Mouse (Mus musculus) embryonic facial prominence, embryonic 14.5 days (tissue): ENCODE results near the gene Srcin1. TPM values are rescaled to one million over a fixed set of nuclear protein-coding genes. Genes with fewer than 3 reads are reported as not detected.
A peak's percentile ranks its signal among the peaks of the same experiment; 100 is the strongest.

Experiments
- ATAC-seq: fragments of 200-750 bp; cut with Nextera tagmentation; 2 replicates; pipeline ENCODE4 v1.8.0; 2017; ENCODE audit warnings: low read depth, moderate number of reproducible peaks, moderate TSS enrichment
- DNase-seq: peaks from one replicate; pipeline ENCODE4 v3.0.0-alpha.2; 2015; ENCODE audit warnings: low spot score
- H3K27ac ChIP-seq: fragments of 300-500 bp; sonication (generic); replicated peaks from 2 replicates; pipeline ENCODE4 v1.5.1; 2014; ENCODE audit warnings: low read depth, mild to moderate bottlenecking, low read length, moderate library complexity
- H3K27me3 ChIP-seq: fragments of 300-500 bp; sonication (generic); replicated peaks from 2 replicates; pipeline ENCODE4 v1.6.1; 2014; ENCODE audit warnings: low read length; ENCODE audit not compliant: control insufficient read depth, insufficient read depth
- H3K36me3 ChIP-seq: fragments of 300-500 bp; sonication (generic); 2 replicates; pipeline ENCODE4 v1.6.1; 2014; ENCODE audit warnings: low read length, mixed read lengths; ENCODE audit not compliant: control insufficient read depth, insufficient read depth
- H3K4me1 ChIP-seq: fragments of 300-500 bp; sonication (generic); 2 replicates; pipeline ENCODE4 v1.6.1; 2014; ENCODE audit warnings: antibody characterized with exemption, low read length; ENCODE audit not compliant: control insufficient read depth, insufficient read depth
- H3K4me2 ChIP-seq: fragments of 300-500 bp; sonication (generic); 2 replicates; pipeline ENCODE4 v1.6.1; 2014; ENCODE audit warnings: low read depth, mild to moderate bottlenecking, low read length, moderate library complexity, mixed read lengths
- H3K4me3 ChIP-seq: fragments of 300-500 bp; sonication (generic); 2 replicates; pipeline ENCODE4 v1.5.1; 2014; ENCODE audit warnings: low read depth, mild to moderate bottlenecking, low read length
- H3K9ac ChIP-seq: fragments of 300-500 bp; sonication (generic); 2 replicates; pipeline ENCODE4 v1.6.1; 2014; ENCODE audit warnings: low read depth, mild to moderate bottlenecking, low read length, moderate library complexity, mixed read lengths
- H3K9me3 ChIP-seq: fragments of 300-500 bp; sonication (generic); 2 replicates; pipeline ENCODE4 v1.6.1; 2016; ENCODE audit warnings: low read length; ENCODE audit not compliant: control insufficient read depth
- WGBS: fragments of 180-500 bp; shearing (Covaris S2); extraction: QIAGEN DNeasy Blood & Tissue Kit; methylation state at CpG from one replicate; pipeline ENCODE4 v1.1.7; 2014; 5-methylcytosine and 5-hydroxymethylcytosine counted together
- polyA plus RNA-seq: library from polyadenylated mRNA; unstranded; fragments of >200 nt; fragmentation: Nextera tagmentation; extraction: Ambion mirVana; gene quantifications from 2 replicates; pipeline ENCODE4 v1.2.1, GENCODE M21; 2014

Gene Srcin1
- polyA plus RNA-seq, 1 experiment from 2014 or later: 1.6 TPM

DNA sequence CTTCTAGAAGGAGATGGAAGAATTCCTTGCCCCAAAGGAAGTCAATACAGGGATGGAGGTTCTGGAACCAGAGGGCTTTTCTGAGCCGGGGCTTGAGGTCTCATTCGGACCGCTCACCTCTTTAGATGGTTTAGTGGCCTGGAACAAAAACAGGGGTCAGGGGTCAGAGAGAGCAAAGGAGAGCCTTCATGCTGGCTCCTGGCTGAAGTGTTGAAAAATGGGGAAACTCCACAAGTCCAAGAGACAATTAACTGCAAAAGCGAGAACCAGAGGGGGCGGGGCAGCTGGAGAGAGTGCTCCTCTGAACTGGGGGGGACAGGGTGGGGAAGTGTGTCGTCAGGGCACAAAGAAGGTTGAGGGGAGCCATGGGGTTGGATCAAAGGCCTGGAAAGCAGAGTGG is 63.5 kb downstream of the Srcin1 start:
- Histone ChIP-seq H3K27ac (no peak overlapping the region), H3K4me3 (no peak overlapping the region), H3K4me2 (0 out of 2 replicates have a peak overlapping the region, but pooled peaks have one; percentile 3)

DNA sequence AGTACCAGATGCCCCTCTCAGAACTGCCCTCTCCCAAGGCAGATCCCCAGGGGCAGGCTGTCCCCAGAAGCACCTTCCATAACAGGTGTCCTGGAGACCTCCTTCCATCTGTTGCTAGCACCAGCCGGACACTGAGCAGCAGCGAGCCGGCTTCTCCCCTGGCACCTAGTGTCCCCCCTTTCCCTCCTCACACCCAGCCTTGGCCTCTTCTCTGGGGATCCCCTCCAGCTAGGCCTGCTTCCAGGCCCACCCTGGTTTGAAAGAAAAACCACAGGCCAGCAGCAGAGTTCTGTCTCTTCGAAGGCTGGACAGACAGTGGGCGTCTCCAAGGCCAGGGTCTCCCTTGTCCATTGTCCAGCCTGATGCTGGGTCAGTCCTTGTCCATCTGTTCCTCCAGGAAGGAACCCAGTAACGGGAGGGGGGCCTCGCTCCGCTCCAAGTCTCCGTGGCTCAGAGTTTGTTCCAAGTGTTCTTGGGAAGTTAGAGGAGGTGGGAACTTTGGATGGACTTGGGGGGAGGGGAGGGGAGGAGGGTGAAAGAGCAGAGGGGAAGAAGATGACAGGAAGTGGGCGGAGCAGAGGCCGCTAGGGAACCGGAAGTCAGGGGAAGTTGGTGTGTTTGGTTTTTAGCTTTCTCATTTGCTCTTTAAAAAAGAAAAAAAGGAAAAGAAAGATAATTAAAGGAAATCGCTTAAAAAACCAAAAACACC is 64.2 kb downstream of the Srcin1 start:
- Histone ChIP-seq H3K36me3 (no peaks in the 10 kb centered on the region), H3K4me3 (no peak overlapping the region), H3K27me3 (no peaks in the 10 kb centered on the region), H3K27ac (no peak overlapping the region; the same call in 1 of the 2 replicates), H3K9ac (no peak overlapping the region), H3K4me1 (no peaks in the 10 kb centered on the region), H3K9me3 (no peaks in the 10 kb centered on the region), H3K4me2 (0 out of 2 replicates have a peak overlapping the region, but pooled peaks have one; percentile 3)
- WGBS: 51% methylated on average over 13 of the region's 13 CpGs
- peak; percentile 44 for DNase-seq
- ATAC-seq: no peak; the same call in 1 of the 2 replicates

More for the DNA sequence above, 63.5 kb downstream of the Srcin1 start:
- no peaks in the 10 kb centered on the region for H3K4me1 ChIP-seq
- ATAC-seq (no peak), DNase-seq (no peak)
- no peaks in the 10 kb centered on the region for H3K9me3 ChIP-seq
- H3K36me3 ChIP-seq: no peaks in the 10 kb centered on the region
- WGBS: 63% methylated on average over 6 of the region's 6 CpGs
- no peak overlapping the region for H3K9ac ChIP-seq
- H3K27me3 ChIP-seq: no peaks in the 10 kb centered on the region

DNA sequence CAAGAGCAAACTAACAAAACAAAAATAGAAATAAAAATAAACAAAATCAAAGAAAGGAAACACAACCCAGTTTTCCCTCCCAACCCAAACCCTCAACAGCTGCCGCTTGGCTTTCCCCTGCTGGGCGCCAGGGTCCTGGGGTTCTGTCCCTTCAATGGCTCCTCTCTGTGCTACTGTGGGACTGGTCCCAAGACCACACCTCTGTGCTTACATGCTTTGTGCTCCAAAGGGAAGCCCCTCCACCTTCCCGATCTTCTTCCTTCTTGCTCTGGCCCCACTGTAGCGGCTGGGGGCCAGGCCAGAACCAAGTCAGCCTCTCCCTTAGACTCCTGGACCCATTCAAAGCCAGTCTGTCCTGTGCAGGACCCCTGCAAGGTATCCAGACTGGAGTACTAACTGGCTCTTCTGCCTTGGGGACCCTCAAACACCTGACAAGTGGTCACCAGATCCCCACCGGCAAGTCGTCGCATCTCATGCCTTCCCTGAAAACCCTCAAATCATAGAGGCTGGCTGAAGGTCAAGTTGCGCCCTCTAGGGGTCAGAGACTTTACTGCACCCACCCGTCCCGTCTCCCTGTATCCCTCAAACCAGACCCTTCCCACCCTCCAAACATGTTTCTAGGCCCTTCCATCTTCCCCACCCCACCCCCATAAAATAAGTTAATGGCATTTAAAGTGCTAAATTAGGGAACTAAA is 64.9 kb downstream of the Srcin1 start:
- 26% methylated on average over 10 of the region's 10 CpGs for WGBS
- Histone ChIP-seq H3K9ac (no peak overlapping the region), H3K4me1 (no peaks in the 10 kb centered on the region), H3K27me3 (no peaks in the 10 kb centered on the region), H3K27ac (no peak overlapping the region), H3K36me3 (no peaks in the 10 kb centered on the region), H3K4me2 (no peak overlapping the region), H3K9me3 (no peaks in the 10 kb centered on the region), H3K4me3 (no peak overlapping the region)
- ATAC-seq (peak; percentile 23; the same call in 1 of the 2 replicates), DNase-seq (peak; percentile 32)

GRCm38 (mm10) chr11:97509715-97510485 is 66.1 kb downstream of the Srcin1 start:
- Histone ChIP-seq H3K4me3 (no peak overlapping the region), H3K27ac (no peak overlapping the region), H3K9me3 (no peaks in the 10 kb centered on the region), H3K36me3 (no peaks in the 10 kb centered on the region), H3K4me1 (no peaks in the 10 kb centered on the region), H3K4me2 (no peak overlapping the region), H3K27me3 (no peaks in the 10 kb centered on the region), H3K9ac (no peak overlapping the region)
- DNase-seq (no peak), ATAC-seq (no peak)
- 62% methylated on average over 24 of the region's 24 CpGs for WGBS

GRCm38 (mm10) chr11:97509058-97509457 is 66.9 kb downstream of the Srcin1 start:
- Histone ChIP-seq H3K4me1 (no peaks in the 10 kb centered on the region), H3K27ac (no peak overlapping the region), H3K4me2 (no peak overlapping the region), H3K36me3 (no peaks in the 10 kb centered on the region), H3K9ac (no peak overlapping the region), H3K27me3 (no peaks in the 10 kb centered on the region), H3K9me3 (no peaks in the 10 kb centered on the region), H3K4me3 (no peak overlapping the region)
- WGBS: 45% methylated on average over 4 of the region's 5 CpGs
- DNase-seq (no peak), ATAC-seq (no peak)

GRCm38 (mm10) chr11:97508198-97508597 is 67.8 kb downstream of the Srcin1 start:
- no peaks in the 10 kb centered on the region for H3K36me3 ChIP-seq
- no peaks in the 10 kb centered on the region for H3K4me1 ChIP-seq
- no peak overlapping the region for H3K27ac ChIP-seq
- no peak overlapping the region for H3K9ac ChIP-seq
- ATAC-seq (no peak), DNase-seq (no peak)
- H3K4me2 ChIP-seq: no peak overlapping the region
- H3K4me3 ChIP-seq: no peak overlapping the region
- 70% methylated on average over 3 of the region's 3 CpGs for WGBS
- no peaks in the 10 kb centered on the region for H3K27me3 ChIP-seq
- H3K9me3 ChIP-seq: no peaks in the 10 kb centered on the region

- H3K4me1 ChIP-seq: no peaks in the 10 kb centered on the region
- DNase-seq (no peak), ATAC-seq (no peak)
- H3K4me3 ChIP-seq: no peak overlapping the region
- no peak overlapping the region for H3K9ac ChIP-seq
- H3K9me3 ChIP-seq: no peaks in the 10 kb centered on the region
- no peak overlapping the region for H3K27ac ChIP-seq
- peaks cover 6% of the 10 kb centered on the region for H3K36me3 ChIP-seq
- WGBS: 61% methylated on average over 8 of the region's 8 CpGs
- no peak overlapping the region for H3K4me2 ChIP-seq
- peaks cover 4% of the 10 kb centered on the region; the same call in 1 of the 2 replicates for H3K27me3 ChIP-seq
These were observed 69.7 kb downstream of the Srcin1 start for GRCm38 (mm10) chr11:97506331-97506730.

GRCm38 (mm10) chr11:97505784-97506183 is 70.2 kb downstream of the Srcin1 start:
- no peak overlapping the region for H3K9ac ChIP-seq
- H3K4me3 ChIP-seq: no peak overlapping the region
- DNase-seq (no peak), ATAC-seq (no peak)
- 76% methylated on average over 4 of the region's 4 CpGs for WGBS
- no peak overlapping the region for H3K27ac ChIP-seq
- no peaks in the 10 kb centered on the region for H3K9me3 ChIP-seq
- H3K4me2 ChIP-seq: no peak overlapping the region
- peaks cover 10% of the 10 kb centered on the region for H3K27me3 ChIP-seq
- peaks cover 3% of the 10 kb centered on the region for H3K4me1 ChIP-seq
- peaks cover 11% of the 10 kb centered on the region for H3K36me3 ChIP-seq
